Mouse (Mus musculus): ENCODE results near the gene Sell. TPM values are rescaled to one million over a fixed set of nuclear protein-coding genes. Genes with fewer than 3 reads are reported as not detected.
A peak's percentile ranks its signal among the peaks of the same experiment; 100 is the strongest.

The Sell gene
- polyA plus RNA-seq, 1 experiment: not detected

- Histone ChIP-seq H3K27ac (ENCODE audit: insufficient read depth, low read length) (no peak overlapping the region), H3K4me1 (ENCODE audit: control insufficient read depth, insufficient read depth, low read length) (no peaks in the 10 kb centered on the region), H3K4me3 (ENCODE audit: insufficient read depth, low read length) (no peak overlapping the region)
- TF ChIP-seq POLR2A (IDR thresholded peaks at IDR 0.05; ENCODE audit: low read depth, low read length) (no peak), CTCF (IDR thresholded peaks at IDR 0.05; ENCODE audit: borderline replicate concordance, insufficient read depth, low read length) (no peak)
Observed at GRCm38 (mm10) chr1:164096780-164097179, 35.0 kb downstream of the Sell start.

DNA sequence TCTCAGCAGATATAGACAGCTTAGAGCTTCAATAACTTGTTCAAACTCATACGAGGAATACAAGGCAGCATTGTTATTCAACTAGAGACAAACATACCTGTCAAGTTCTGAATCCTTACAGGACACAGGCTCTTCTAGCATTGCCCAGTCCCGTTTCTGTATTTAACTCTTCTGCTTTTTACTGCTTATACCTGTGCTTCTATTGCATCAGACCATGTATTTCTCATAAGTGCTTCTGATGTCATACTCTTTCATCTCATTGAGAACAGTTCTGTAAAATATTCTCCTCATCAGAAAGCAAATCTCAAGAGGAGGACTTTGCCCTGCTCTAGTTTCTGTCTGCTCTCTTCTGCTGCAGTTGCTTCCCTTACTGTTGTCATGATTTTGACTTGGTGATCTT is 36.1 kb downstream of the Sell start:
- Histone ChIP-seq H3K27ac (ENCODE audit: insufficient read depth, low read length) (no peak overlapping the region), H3K4me3 (ENCODE audit: insufficient read depth, low read length) (no peak overlapping the region), H3K4me1 (ENCODE audit: control insufficient read depth, insufficient read depth, low read length) (no peaks in the 10 kb centered on the region)
- no peak for TF ChIP-seq CTCF (IDR thresholded peaks at IDR 0.05; ENCODE audit: borderline replicate concordance, insufficient read depth, low read length)
- TF ChIP-seq POLR2A (IDR thresholded peaks at IDR 0.05; ENCODE audit: low read depth, low read length): no peak

DNA sequence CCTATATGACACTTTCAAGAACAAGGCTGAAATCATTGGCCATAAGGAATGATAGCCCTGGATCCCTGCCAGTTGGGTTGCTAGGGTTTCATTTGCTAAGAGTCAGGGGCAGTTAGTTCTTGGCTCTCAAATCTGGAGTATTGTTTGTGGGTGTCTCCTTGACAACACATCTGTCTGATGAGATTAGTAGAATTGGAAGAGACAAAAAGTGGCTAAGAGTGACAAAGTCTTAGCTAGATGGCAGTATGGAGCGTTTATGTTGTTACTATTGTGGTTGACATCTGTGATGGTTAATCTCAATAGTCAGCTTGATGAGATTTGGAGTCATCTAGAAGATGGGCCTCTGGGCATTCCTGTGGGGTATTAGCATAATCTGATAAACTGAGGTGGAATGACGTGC is 36.6 kb downstream of the Sell start:
- TF ChIP-seq CTCF (IDR thresholded peaks at IDR 0.05; ENCODE audit: borderline replicate concordance, insufficient read depth, low read length): no peak
- Histone ChIP-seq H3K4me1 (ENCODE audit: control insufficient read depth, insufficient read depth, low read length) (no peaks in the 10 kb centered on the region), H3K4me3 (ENCODE audit: insufficient read depth, low read length) (no peak overlapping the region), H3K27ac (ENCODE audit: insufficient read depth, low read length) (no peak overlapping the region)

DNA sequence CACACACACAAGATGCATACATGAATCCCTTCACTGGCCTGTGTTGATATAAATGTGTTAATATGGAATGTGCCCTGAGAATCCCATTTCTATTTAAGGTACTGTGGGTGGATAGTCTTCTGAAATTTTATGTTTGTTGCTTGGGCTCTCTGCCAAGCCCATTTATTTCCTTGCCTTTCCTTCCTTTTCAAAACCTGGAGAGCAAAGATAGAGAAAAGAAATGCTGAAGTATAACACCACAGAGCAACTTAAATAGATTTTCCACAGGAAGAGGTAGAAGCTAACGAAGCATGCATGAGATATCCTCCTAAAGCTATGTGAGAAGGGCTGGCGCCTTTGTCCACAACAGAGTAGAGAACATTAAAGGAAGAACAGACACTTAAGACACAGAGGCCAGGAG is 48.0 kb downstream of the Sell start:
- no peak overlapping the region for H3K27ac ChIP-seq (ENCODE audit: insufficient read depth, low read length)
- TF ChIP-seq CTCF (IDR thresholded peaks at IDR 0.05; ENCODE audit: borderline replicate concordance, insufficient read depth, low read length): no peak
- no peak for TF ChIP-seq POLR2A (IDR thresholded peaks at IDR 0.05; ENCODE audit: low read depth, low read length)
- no peaks in the 10 kb centered on the region for H3K4me1 ChIP-seq (ENCODE audit: control insufficient read depth, insufficient read depth, low read length)
- H3K4me3 ChIP-seq (ENCODE audit: insufficient read depth, low read length): no peak overlapping the region

GRCm38 (mm10) chr1:164110591-164111329 is 49.0 kb downstream of the Sell start:
- TF ChIP-seq CTCF (IDR thresholded peaks at IDR 0.05; ENCODE audit: borderline replicate concordance, insufficient read depth, low read length) (no peak), POLR2A (IDR thresholded peaks at IDR 0.05; ENCODE audit: low read depth, low read length) (no peak)
- H3K4me3 ChIP-seq (ENCODE audit: insufficient read depth, low read length): no peak overlapping the region
- no peak overlapping the region for H3K27ac ChIP-seq (ENCODE audit: insufficient read depth, low read length)

GRCm38 (mm10) chr1:164114280-164114679 is 52.5 kb downstream of the Sell start:
- H3K27ac ChIP-seq (ENCODE audit: insufficient read depth, low read length): no peak overlapping the region
- no peak for TF ChIP-seq POLR2A (IDR thresholded peaks at IDR 0.05; ENCODE audit: low read depth, low read length)
- TF ChIP-seq CTCF (IDR thresholded peaks at IDR 0.05; ENCODE audit: borderline replicate concordance, insufficient read depth, low read length): no peak
- H3K4me3 ChIP-seq (ENCODE audit: insufficient read depth, low read length): no peak overlapping the region
- no peaks in the 10 kb centered on the region for H3K4me1 ChIP-seq (ENCODE audit: control insufficient read depth, insufficient read depth, low read length)

More at GRCm38 (mm10) chr1:164110591-164111329, 49.0 kb downstream of the Sell start:
- no peaks in the 10 kb centered on the region for H3K4me1 ChIP-seq (ENCODE audit: control insufficient read depth, insufficient read depth, low read length)

- 0 out of 2 replicates have a peak within 1 kb of the TSS, but pooled peaks have one; percentile 43 for H3K27ac ChIP-seq (ENCODE audit: insufficient read depth, low read length)
- no peaks in the 10 kb centered on the region for H3K4me1 ChIP-seq (ENCODE audit: control insufficient read depth, insufficient read depth, low read length)
- no peak for TF ChIP-seq POLR2A (IDR thresholded peaks at IDR 0.05; ENCODE audit: low read depth, low read length)
- TF ChIP-seq CTCF (IDR thresholded peaks at IDR 0.05; ENCODE audit: borderline replicate concordance, insufficient read depth, low read length): no peak
- H3K4me3 ChIP-seq (ENCODE audit: insufficient read depth, low read length): no peak within 1 kb of the TSS
Observed at GRCm38 (mm10) chr1:164114947-164115493, 53.2 kb downstream of the Sell start, which contains the start of gene Selp. Selp (plus strand) TSS chr1:164115264.

DNA sequence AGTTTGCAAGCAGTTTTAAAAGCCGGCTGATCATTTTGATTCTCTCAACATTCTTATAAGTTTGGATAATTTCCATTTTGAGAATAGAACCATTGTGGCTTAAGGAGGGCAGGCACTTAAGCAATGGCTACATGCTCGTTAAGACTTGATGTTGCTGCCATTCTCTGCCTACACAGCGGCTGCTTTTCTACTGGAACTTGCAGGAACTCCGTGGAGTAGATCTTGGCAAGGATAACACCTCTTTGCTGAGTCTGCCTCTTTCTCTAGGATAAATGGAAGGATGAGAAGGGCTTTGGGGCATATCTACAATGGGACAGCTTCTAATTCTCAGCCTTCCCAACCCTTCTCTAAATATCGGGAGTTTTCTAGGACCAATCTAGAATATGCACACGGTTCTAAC is 53.9 kb downstream of the Sell start:
- Histone ChIP-seq H3K4me1 (ENCODE audit: control insufficient read depth, insufficient read depth, low read length) (no peaks in the 10 kb centered on the region), H3K27ac (ENCODE audit: insufficient read depth, low read length) (0 out of 2 replicates have a peak overlapping the region, but pooled peaks have one; percentile 43), H3K4me3 (ENCODE audit: insufficient read depth, low read length) (no peak overlapping the region)
- no peak for TF ChIP-seq CTCF (IDR thresholded peaks at IDR 0.05; ENCODE audit: borderline replicate concordance, insufficient read depth, low read length)
- no peak for TF ChIP-seq POLR2A (IDR thresholded peaks at IDR 0.05; ENCODE audit: low read depth, low read length)

DNA sequence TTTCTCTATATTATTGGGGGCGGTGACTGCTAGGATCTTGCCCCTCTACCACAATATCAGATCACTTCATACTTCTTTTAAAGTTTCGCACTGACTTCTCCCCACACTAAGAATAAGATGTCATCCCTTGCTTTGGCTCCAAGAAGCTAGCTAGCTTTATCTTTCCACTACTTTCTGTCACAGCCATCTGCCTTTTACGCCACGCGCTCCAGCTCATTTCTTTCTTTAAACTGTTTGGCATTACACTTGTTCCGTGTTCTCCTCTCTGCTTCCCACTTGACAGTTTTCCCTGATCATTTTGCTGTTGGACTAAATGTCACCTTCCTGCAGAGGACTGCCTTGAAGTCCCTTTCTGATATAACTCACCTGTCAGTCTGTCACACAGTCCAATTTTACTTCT is 56.1 kb downstream of the Sell start:
- TF ChIP-seq CTCF (IDR thresholded peaks at IDR 0.05; ENCODE audit: borderline replicate concordance, insufficient read depth, low read length): no peak
- TF ChIP-seq POLR2A (IDR thresholded peaks at IDR 0.05; ENCODE audit: low read depth, low read length): no peak
- no peak overlapping the region for H3K4me3 ChIP-seq (ENCODE audit: insufficient read depth, low read length)
- H3K4me1 ChIP-seq (ENCODE audit: control insufficient read depth, insufficient read depth, low read length): no peaks in the 10 kb centered on the region
- H3K27ac ChIP-seq (ENCODE audit: insufficient read depth, low read length): no peak overlapping the region

All from embryonic fibroblast, embryonic 13.5 days (primary cell).